Mouse (Mus musculus) forebrain, embryonic 14.5 days (tissue): Measurements from ENCODE around the gene Adgrb2. TPM values are rescaled to one million over a fixed set of nuclear protein-coding genes. Genes with fewer than 3 reads are reported as not detected.

Experiments
- ATAC-seq: fragments of 200-750 bp; cut with Nextera tagmentation; 2 replicates; pipeline ENCODE4 v1.8.0; 2017; ENCODE audit warnings: mild to moderate bottlenecking, moderate library complexity
- DNase-seq: peaks from one replicate; pipeline ENCODE4 v3.0.0-alpha.2; 2015; ENCODE audit warnings: low spot score
- H3K27ac ChIP-seq: fragments of 300-500 bp; sonication (generic); 2 replicates; pipeline ENCODE4 v1.5.1; 2014; ENCODE audit warnings: low read depth, mild to moderate bottlenecking, control low read depth, low read length, moderate library complexity
- H3K27me3 ChIP-seq: fragments of 300-500 bp; sonication (generic); replicated peaks from 2 replicates; pipeline ENCODE4 v1.6.1; 2014; ENCODE audit warnings: low read length, control low read depth, mixed read lengths; ENCODE audit not compliant: control insufficient read depth, insufficient read depth
- H3K36me3 ChIP-seq: fragments of 300-500 bp; sonication (generic); 2 replicates; pipeline ENCODE4 v1.6.1; 2014; ENCODE audit warnings: low read length, control low read depth; ENCODE audit not compliant: control insufficient read depth, insufficient read depth
- H3K4me1 ChIP-seq: fragments of 300-500 bp; sonication (generic); 2 replicates; pipeline ENCODE4 v1.6.1; 2014; ENCODE audit warnings: antibody characterized with exemption, low read length, control low read depth; ENCODE audit not compliant: control insufficient read depth, insufficient read depth
- H3K4me2 ChIP-seq: fragments of 300-500 bp; sonication (generic); 2 replicates; pipeline ENCODE4 v1.6.1; 2014; ENCODE audit warnings: mild to moderate bottlenecking, control low read depth, low read length
- H3K4me3 ChIP-seq: fragments of 300-500 bp; sonication (generic); 2 replicates; pipeline ENCODE4 v1.5.1; 2014; ENCODE audit warnings: low read depth, low read length, control low read depth
- H3K9ac ChIP-seq: fragments of 300-500 bp; sonication (generic); 2 replicates; pipeline ENCODE4 v1.6.1; 2014; ENCODE audit warnings: mild to moderate bottlenecking, low read length, control low read depth, moderate library complexity
- H3K9me3 ChIP-seq: fragments of 300-500 bp; sonication (generic); replicated peaks from 2 replicates; pipeline ENCODE4 v1.6.1; 2016; ENCODE audit warnings: low read length, control low read depth, mixed read lengths; ENCODE audit not compliant: control insufficient read depth
- WGBS: fragments of 180-500 bp; shearing (Covaris S2); extraction: QIAGEN DNeasy Blood & Tissue Kit; methylation state at CpG from one replicate; pipeline ENCODE4 v1.1.7; 2014; 5-methylcytosine and 5-hydroxymethylcytosine counted together
- polyA plus RNA-seq: library from polyadenylated mRNA; unstranded; fragments of >200 nt; fragmentation: Nextera tagmentation; extraction: Ambion mirVana; gene quantifications from 2 replicates; pipeline ENCODE4 v1.2.1, GENCODE M21; 2014

The Adgrb2 gene
- polyA plus RNA-seq, 1 experiment from 2014 or later, result 6.6 TPM

DNA sequence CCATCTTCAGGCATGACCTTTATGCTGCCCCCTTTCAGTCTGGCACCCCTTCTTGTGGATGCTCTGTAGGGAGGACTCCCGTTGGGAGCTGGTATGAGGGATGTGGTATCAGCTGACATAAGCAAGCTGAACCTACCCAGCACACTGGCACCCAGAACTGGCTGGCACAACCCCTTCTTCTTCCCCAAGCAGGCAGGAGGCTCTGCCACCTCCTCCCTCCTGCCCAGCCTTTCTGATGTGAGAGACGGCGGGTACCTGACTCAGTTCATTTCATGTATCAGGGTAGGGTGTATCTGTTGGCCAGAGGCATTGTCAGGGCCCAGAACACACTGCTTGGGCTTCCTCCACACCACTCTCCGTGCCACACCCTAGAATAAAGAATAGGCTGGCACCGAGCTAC is 10.1 kb downstream of the Adgrb2 start:
- peak overlapping the region; percentile 44; the same call in 1 of the 2 replicates for H3K27ac ChIP-seq
- no peak overlapping the region for H3K4me2 ChIP-seq
- peaks cover 14% of the 10 kb centered on the region for H3K4me1 ChIP-seq
- WGBS, result 83% methylated on average over 5 of the region's 5 CpGs
- no peak for ATAC-seq
- no peak overlapping the region for H3K4me3 ChIP-seq
- no peaks in the 10 kb centered on the region for H3K9me3 ChIP-seq
- no peaks in the 10 kb centered on the region for H3K27me3 ChIP-seq
- H3K36me3 ChIP-seq, result peaks cover 27% of the 10 kb centered on the region
- no peak overlapping the region for H3K9ac ChIP-seq
- DNase-seq, result no peak

DNA sequence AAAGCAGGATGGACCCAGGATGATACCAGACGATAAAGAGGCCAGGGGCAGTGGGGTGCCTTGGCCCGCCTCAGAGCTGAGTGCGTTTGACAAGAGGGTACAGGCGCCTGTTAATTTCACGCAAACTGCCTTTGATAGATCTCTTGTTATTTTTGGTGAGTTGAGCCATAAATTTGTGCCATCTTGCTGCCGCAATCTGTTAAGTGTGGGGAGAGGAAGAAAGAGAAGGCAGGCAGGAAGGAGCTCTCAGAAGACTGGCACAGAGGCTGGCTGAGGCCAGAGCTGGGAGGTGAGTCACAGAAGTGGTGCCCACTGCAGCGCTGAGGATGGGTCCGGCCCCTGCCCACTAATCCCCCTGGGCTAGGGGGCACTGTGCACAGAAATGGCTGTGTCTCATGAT is 10.6 kb downstream of the Adgrb2 start:
- Histone ChIP-seq H3K9me3 (no peaks in the 10 kb centered on the region), H3K4me3 (no peak overlapping the region), H3K4me2 (no peak overlapping the region), H3K9ac (no peak overlapping the region), H3K27me3 (no peaks in the 10 kb centered on the region), H3K36me3 (peaks cover 27% of the 10 kb centered on the region), H3K4me1 (peaks cover 9% of the 10 kb centered on the region), H3K27ac (peak overlapping the region; percentile 44)
- DNase-seq, result no peak
- WGBS, result 76% methylated on average over 8 of the region's 8 CpGs
- no peak for ATAC-seq

- no peak for DNase-seq
- no peak overlapping the region for H3K4me3 ChIP-seq
- H3K4me1 ChIP-seq, result peaks cover 8% of the 10 kb centered on the region
- H3K27ac ChIP-seq, result no peak overlapping the region
- H3K27me3 ChIP-seq, result no peaks in the 10 kb centered on the region
- 84% methylated on average over 4 of the region's 4 CpGs for WGBS
- no peak for ATAC-seq
- H3K9ac ChIP-seq, result no peak overlapping the region
- H3K36me3 ChIP-seq, result peaks cover 27% of the 10 kb centered on the region
- no peak overlapping the region for H3K4me2 ChIP-seq
- H3K9me3 ChIP-seq, result no peaks in the 10 kb centered on the region
Observed at GRCm38 (mm10) chr4:129996015-129996414, 11.3 kb downstream of the Adgrb2 start.

DNA sequence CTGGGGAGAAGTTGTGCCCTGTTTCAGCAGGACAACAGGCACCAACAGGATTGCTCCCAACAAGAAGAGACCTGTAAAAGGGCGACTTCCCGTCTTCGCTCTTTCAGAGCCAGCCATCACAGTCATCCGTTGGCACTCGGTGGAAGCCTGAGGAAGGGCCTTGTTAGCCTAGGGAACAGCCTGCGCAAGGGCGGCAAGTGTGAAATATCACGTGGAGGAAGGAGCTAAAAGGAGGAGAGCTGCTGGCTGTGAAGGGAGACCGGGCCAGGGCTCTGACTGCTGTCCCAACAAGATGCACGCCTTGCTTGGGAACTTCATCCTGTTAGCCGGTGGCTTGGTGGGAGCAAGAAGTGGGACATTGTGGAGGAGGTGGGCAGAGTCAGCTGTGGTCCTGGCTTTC is 13.5 kb downstream of the Adgrb2 start:
- ATAC-seq, result no peak
- H3K36me3 ChIP-seq, result peaks cover 13% of the 10 kb centered on the region; the same call in 1 of the 2 replicates
- no peak overlapping the region for H3K4me3 ChIP-seq
- H3K9ac ChIP-seq, result no peak overlapping the region
- H3K4me2 ChIP-seq, result no peak overlapping the region
- 76% methylated on average over 11 of the region's 11 CpGs for WGBS
- H3K27me3 ChIP-seq, result no peaks in the 10 kb centered on the region
- H3K9me3 ChIP-seq, result no peaks in the 10 kb centered on the region
- H3K4me1 ChIP-seq, result peaks cover 17% of the 10 kb centered on the region
- no peak for DNase-seq
- no peak overlapping the region for H3K27ac ChIP-seq

GRCm38 (mm10) chr4:130001710-130002109 is 17.0 kb downstream of the Adgrb2 start:
- peaks cover 9% of the 10 kb centered on the region; the same call in 1 of the 2 replicates for H3K4me1 ChIP-seq
- peak overlapping the region; percentile 65; the same call in 1 of the 2 replicates for H3K27ac ChIP-seq
- H3K36me3 ChIP-seq, result peaks cover 7% of the 10 kb centered on the region; the same call in 1 of the 2 replicates
- H3K4me2 ChIP-seq, result no peak overlapping the region
- no peaks in the 10 kb centered on the region for H3K27me3 ChIP-seq
- H3K9ac ChIP-seq, result no peak overlapping the region
- WGBS, result 31% methylated on average over 5 of the region's 5 CpGs
- ATAC-seq (0 out of 2 replicates have a peak, but pooled peaks have one; percentile 29), DNase-seq (no peak)
- H3K4me3 ChIP-seq, result no peak overlapping the region
- no peaks in the 10 kb centered on the region for H3K9me3 ChIP-seq

GRCm38 (mm10) chr4:130002157-130002556 is 17.5 kb downstream of the Adgrb2 start:
- Histone ChIP-seq H3K36me3 (peaks cover 7% of the 10 kb centered on the region; the same call in 1 of the 2 replicates), H3K9me3 (no peaks in the 10 kb centered on the region), H3K27ac (peak overlapping the region; percentile 65; the same call in 1 of the 2 replicates), H3K4me1 (peaks cover 9% of the 10 kb centered on the region; the same call in 1 of the 2 replicates), H3K9ac (no peak overlapping the region), H3K4me2 (no peak overlapping the region), H3K27me3 (no peaks in the 10 kb centered on the region), H3K4me3 (no peak overlapping the region)
- DNase-seq (peak; percentile 61), ATAC-seq (peak; percentile 74)
- 58% methylated on average over 10 of the region's 10 CpGs for WGBS

DNA sequence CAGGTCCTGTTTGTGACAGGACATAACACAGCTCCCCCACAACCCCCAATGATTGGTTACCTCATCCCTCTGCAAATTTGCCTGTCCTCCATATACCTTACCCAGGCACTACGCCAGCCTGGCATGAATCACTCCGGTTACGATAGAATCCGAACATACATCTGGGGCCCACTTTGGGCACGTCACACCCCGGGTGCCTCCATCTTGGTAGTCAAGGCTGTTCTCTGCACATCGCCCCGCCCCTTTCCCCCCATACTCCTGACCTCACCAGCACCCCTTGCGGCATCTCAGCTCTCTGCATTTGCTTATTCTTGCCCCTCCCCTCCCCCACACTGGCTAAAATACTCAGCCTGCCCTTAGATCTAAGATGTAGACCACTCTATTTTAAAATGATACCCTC is 20.9 kb downstream of the Adgrb2 start:
- DNase-seq, result no peak
- Histone ChIP-seq H3K36me3 (peaks cover 23% of the 10 kb centered on the region), H3K9me3 (no peaks in the 10 kb centered on the region), H3K27me3 (no peaks in the 10 kb centered on the region), H3K27ac (no peak overlapping the region), H3K4me1 (peaks cover 9% of the 10 kb centered on the region; the same call in 1 of the 2 replicates), H3K4me3 (no peak overlapping the region), H3K4me2 (no peak overlapping the region), H3K9ac (no peak overlapping the region)
- no peak for ATAC-seq
- 77% methylated on average over 9 of the region's 9 CpGs for WGBS

DNA sequence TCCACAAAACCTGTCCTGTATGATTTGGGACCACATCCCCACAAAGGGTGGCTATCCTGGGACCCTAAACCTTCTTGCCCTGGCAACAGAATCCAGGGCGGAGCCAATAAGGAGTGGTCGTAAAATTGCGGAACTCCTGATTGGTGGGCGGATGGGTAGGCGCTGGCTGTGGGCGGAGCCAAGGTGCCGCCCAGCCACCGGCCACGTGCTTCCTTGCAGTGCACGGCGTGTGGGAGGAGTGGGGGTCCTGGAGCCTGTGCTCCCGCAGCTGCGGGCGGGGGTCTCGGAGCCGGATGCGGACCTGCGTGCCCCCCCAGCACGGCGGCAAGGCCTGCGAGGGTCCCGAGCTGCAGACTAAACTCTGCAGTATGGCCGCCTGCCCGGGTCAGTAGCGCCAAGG is 21.9 kb downstream of the Adgrb2 start:
- DNase-seq, result no peak
- H3K9me3 ChIP-seq, result no peaks in the 10 kb centered on the region
- peak overlapping the region; percentile 39 for H3K4me2 ChIP-seq
- peaks cover 32% of the 10 kb centered on the region for H3K36me3 ChIP-seq
- no peaks in the 10 kb centered on the region for H3K27me3 ChIP-seq
- no peak overlapping the region for H3K4me3 ChIP-seq
- peaks cover 6% of the 10 kb centered on the region; the same call in 1 of the 2 replicates for H3K4me1 ChIP-seq
- WGBS, result 19% methylated on average over 25 of the region's 25 CpGs
- H3K9ac ChIP-seq, result no peak overlapping the region
- H3K27ac ChIP-seq, result no peak overlapping the region
- ATAC-seq, result no peak

GRCm38 (mm10) chr4:130009043-130009442 is 24.4 kb downstream of the Adgrb2 start:
- no peak for DNase-seq
- Histone ChIP-seq H3K27ac (no peak overlapping the region), H3K4me2 (no peak overlapping the region), H3K27me3 (no peaks in the 10 kb centered on the region), H3K4me3 (no peak overlapping the region), H3K36me3 (peaks cover 40% of the 10 kb centered on the region), H3K9me3 (no peaks in the 10 kb centered on the region), H3K9ac (no peak overlapping the region), H3K4me1 (no peaks in the 10 kb centered on the region)
- no peak for ATAC-seq
- 84% methylated on average over 14 of the region's 14 CpGs for WGBS
